Mouse (Mus musculus): ENCODE data around the gene Polr3gl. TPM values are rescaled to one million over a fixed set of nuclear protein-coding genes. Genes with fewer than 3 reads are reported as not detected.

Polr3gl gene
- polyA plus RNA-seq, 1 experiment from 2014 or later, result 33.1 TPM

DNA sequence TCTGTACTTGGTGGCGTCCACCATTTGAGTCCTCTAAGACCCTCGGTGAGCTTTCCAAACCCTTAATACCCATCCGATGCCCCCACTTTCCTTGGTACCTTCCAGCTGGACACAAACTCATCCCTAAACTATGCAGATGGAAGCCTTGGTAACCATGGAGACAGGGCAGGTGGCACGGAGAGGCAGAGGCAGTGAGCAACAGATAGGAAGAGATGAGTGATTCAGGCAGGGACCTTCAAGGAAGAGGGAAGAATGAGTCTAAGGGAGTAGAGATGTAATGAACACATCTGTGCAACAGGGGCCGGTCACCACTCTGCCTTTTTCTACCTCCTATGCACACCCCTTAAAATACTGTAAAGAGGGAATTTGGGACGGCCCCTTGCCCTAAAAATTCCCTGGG, 1.7 kb upstream of the Polr3gl start:
- WGBS, result 20% methylated on average over 6 of the region's 6 CpGs
- Histone ChIP-seq H3K27me3 (replicated peaks; ENCODE audit: low read depth, poor library complexity, severe bottlenecking) (peaks cover 65% of the 10 kb centered on the region), H3K4me3 (peak overlapping the region; percentile 59), H3K9me3 (no peaks in the 10 kb centered on the region), H3K4me1 (peaks cover 67% of the 10 kb centered on the region), H3K27ac (replicated peaks) (no peak overlapping the region), H3K36me3 (replicated peaks) (no peaks in the 10 kb centered on the region)
- DNase-seq (ENCODE audit: low spot score), result no peak

DNA sequence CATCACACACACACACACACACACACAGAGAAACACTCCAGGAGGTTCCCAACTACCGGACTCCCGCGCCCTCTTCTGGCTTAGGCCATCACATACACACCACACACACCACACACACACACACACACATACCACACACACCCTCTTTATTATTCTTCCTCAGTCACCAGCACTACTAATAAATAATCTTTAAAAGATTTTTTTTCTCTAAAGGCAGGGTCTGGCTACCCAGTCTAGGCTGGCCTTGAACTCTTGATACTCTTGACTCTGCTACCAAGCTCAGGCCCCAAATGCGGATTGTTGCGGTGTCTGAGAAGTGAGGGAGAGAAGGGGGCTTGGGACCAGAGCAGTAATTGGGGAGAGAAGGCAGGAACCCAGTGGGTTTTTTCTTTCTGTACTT, 870 bp upstream of the Polr3gl start:
- peaks cover 59% of the 10 kb centered on the region for H3K4me1 ChIP-seq

GRCm38 (mm10) chr3:96593374-96593773, 607 bp downstream of the Polr3gl start:
- Histone ChIP-seq H3K36me3 (replicated peaks) (no peaks in the 10 kb centered on the region), H3K27ac (replicated peaks) (peak overlapping the region; percentile 92), H3K9me3 (no peaks in the 10 kb centered on the region), H3K4me1 (peaks cover 48% of the 10 kb centered on the region), H3K27me3 (replicated peaks; ENCODE audit: low read depth, poor library complexity, severe bottlenecking) (peaks cover 47% of the 10 kb centered on the region), H3K4me3 (peak overlapping the region; percentile 73)
- 1% methylated on average over 10 of the region's 10 CpGs for WGBS
- peak; percentile 27 for DNase-seq (ENCODE audit: low spot score)

More for the DNA sequence above, 870 bp upstream of the Polr3gl start:
- 75% methylated on average over 5 of the region's 5 CpGs for WGBS
- Histone ChIP-seq H3K27ac (replicated peaks) (no peak overlapping the region), H3K36me3 (replicated peaks) (no peaks in the 10 kb centered on the region), H3K27me3 (replicated peaks; ENCODE audit: low read depth, poor library complexity, severe bottlenecking) (peaks cover 62% of the 10 kb centered on the region), H3K9me3 (no peaks in the 10 kb centered on the region), H3K4me3 (no peak overlapping the region)
- DNase-seq (ENCODE audit: low spot score), result peak; percentile 8

DNA sequence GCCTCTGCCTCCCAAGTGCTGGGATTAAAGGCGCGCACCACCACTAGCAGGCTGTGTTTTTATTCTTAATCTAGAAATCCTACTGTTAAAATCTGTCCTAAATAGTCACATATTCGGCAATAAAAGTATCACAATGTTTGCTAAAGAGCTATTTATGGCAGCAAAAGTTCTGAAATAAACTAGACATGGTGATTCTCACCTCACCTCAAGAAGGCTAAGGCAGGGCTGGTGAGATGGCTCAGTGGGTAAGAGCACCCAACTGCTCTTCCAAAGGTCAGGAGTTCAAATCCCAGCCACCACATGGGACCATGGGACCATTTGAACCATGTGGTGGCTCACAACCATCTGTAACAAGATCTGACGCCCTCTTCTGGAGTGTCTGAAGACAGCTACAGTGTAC, 3.3 kb downstream of the Polr3gl start:
- no peaks in the 10 kb centered on the region for H3K36me3 ChIP-seq (replicated peaks)
- WGBS, result 81% methylated on average over 4 of the region's 4 CpGs
- no peak for DNase-seq (ENCODE audit: low spot score)
- H3K4me3 ChIP-seq, result no peak overlapping the region
- peaks cover 26% of the 10 kb centered on the region for H3K4me1 ChIP-seq
- 0 out of 2 replicates have a peak, but pooled peaks cover 5% of the 10 kb centered on the region for H3K9me3 ChIP-seq
- no peak overlapping the region for H3K27ac ChIP-seq (replicated peaks)
- H3K27me3 ChIP-seq (replicated peaks; ENCODE audit: low read depth, poor library complexity, severe bottlenecking), result peaks cover 22% of the 10 kb centered on the region

DNA sequence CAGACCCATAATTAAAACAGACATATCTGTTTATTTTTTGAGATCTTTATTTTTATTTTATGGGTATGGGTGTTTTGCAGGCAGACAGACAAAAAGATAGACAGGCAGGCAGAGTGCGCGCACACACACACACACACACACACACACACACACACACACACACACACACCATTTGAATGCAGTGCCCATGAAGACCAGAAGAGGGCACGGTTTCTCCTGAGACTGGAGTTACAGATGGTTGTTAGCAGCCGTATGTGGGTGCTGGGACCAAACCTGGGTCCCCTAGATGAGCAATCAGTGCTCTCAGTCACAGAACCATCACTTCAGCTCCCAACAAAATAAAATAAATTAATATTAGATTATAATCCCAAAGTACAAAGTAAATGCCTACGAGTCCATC, 10.6 kb downstream of the Polr3gl start:
- WGBS, result 86% methylated on average over 5 of the region's 5 CpGs
- H3K36me3 ChIP-seq (replicated peaks), result no peaks in the 10 kb centered on the region
- no peak overlapping the region for H3K4me3 ChIP-seq

GRCm38 (mm10) chr3:96581771-96582515, 12.0 kb downstream of the Polr3gl start:
- H3K27ac ChIP-seq (replicated peaks), result no peak overlapping the region
- 83% methylated on average over 16 of the region's 16 CpGs for WGBS
- peaks cover 27% of the 10 kb centered on the region for H3K4me1 ChIP-seq
- peaks cover 19% of the 10 kb centered on the region for H3K27me3 ChIP-seq (replicated peaks; ENCODE audit: low read depth, poor library complexity, severe bottlenecking)
- no peak for DNase-seq (ENCODE audit: low spot score)
- H3K4me3 ChIP-seq, result no peak overlapping the region; the same call in 1 of the 2 replicates
- H3K9me3 ChIP-seq, result no peaks in the 10 kb centered on the region
- no peaks in the 10 kb centered on the region for H3K36me3 ChIP-seq (replicated peaks)

More for the DNA sequence above, 10.6 kb downstream of the Polr3gl start:
- no peak for DNase-seq (ENCODE audit: low spot score)
- Histone ChIP-seq H3K27me3 (replicated peaks; ENCODE audit: low read depth, poor library complexity, severe bottlenecking) (peaks cover 19% of the 10 kb centered on the region), H3K4me1 (peaks cover 20% of the 10 kb centered on the region), H3K27ac (replicated peaks) (no peak overlapping the region), H3K9me3 (0 out of 2 replicates have a peak, but pooled peaks cover 5% of the 10 kb centered on the region)

- Histone ChIP-seq H3K9me3 (no peaks in the 10 kb centered on the region), H3K4me1 (peaks cover 34% of the 10 kb centered on the region), H3K4me3 (no peak overlapping the region), H3K27ac (replicated peaks) (no peak overlapping the region), H3K36me3 (replicated peaks) (no peaks in the 10 kb centered on the region), H3K27me3 (replicated peaks; ENCODE audit: low read depth, poor library complexity, severe bottlenecking) (peaks cover 19% of the 10 kb centered on the region)
- 40% methylated on average over 6 of the region's 6 CpGs for WGBS
- DNase-seq (ENCODE audit: low spot score), result no peak
These were observed 12.8 kb downstream of the Polr3gl start for GRCm38 (mm10) chr3:96581141-96581540.

- DNase-seq (ENCODE audit: low spot score), result peak; percentile 93
- Histone ChIP-seq H3K4me3 (peak overlapping the region; percentile 48), H3K9me3 (no peaks in the 10 kb centered on the region), H3K27ac (replicated peaks) (peak overlapping the region; percentile 30; the same call in 1 of the 2 replicates), H3K27me3 (replicated peaks; ENCODE audit: low read depth, poor library complexity, severe bottlenecking) (peaks cover 19% of the 10 kb centered on the region), H3K36me3 (replicated peaks) (no peaks in the 10 kb centered on the region), H3K4me1 (peaks cover 43% of the 10 kb centered on the region)
- WGBS, result 12% methylated on average over 16 of the region's 16 CpGs
These were observed 14.0 kb downstream of the Polr3gl start for GRCm38 (mm10) chr3:96579885-96580454.

GRCm38 (mm10) chr3:96579239-96579750, 14.7 kb downstream of the Polr3gl start:
- Histone ChIP-seq H3K4me3 (no peak overlapping the region), H3K9me3 (no peaks in the 10 kb centered on the region), H3K27me3 (replicated peaks; ENCODE audit: low read depth, poor library complexity, severe bottlenecking) (peaks cover 19% of the 10 kb centered on the region), H3K27ac (replicated peaks) (0 out of 2 replicates have a peak overlapping the region, but pooled peaks have one; percentile 20), H3K36me3 (replicated peaks) (no peaks in the 10 kb centered on the region), H3K4me1 (peaks cover 46% of the 10 kb centered on the region)
- DNase-seq (ENCODE audit: low spot score), result no peak
- whole genome bisulfite sequencing, result 80% methylated on average over 4 of the region's 4 CpGs

DNA sequence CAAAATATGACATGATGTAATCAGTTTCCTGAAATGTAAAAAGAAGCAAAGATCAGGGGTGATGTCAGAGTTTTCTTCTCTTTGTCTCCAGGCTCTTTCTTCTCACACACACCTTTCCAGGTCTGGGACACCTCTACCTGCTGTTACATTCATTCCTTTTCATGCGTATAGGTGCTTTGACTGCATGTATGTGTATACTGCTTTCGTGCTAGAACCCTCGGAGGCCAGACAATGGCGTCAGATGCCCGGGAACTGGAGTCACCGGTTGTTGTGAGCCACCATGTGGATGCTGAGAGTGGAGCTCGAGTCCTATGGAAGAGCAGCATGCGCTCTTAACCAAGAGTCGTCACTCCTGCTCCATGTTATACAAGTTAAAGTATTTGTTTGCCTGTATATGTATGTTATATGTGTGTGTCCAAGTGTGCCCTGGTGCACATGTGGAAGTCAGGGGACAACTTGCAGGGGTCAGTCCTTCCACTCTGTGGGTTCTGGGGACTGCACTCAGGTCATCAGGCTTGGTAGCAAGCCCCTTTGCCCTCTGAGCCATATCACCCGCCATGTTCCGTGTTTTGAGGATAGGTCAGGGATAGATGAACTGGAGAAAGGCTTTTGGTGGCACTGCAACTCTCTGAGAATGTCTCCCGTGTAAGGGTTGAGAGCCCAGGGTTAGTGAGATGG, 15.3 kb downstream of the Polr3gl start:
- DNase-seq (ENCODE audit: low spot score), result no peak
- 0 out of 2 replicates have a peak overlapping the region, but pooled peaks have one; percentile 20 for H3K27ac ChIP-seq (replicated peaks)
- H3K9me3 ChIP-seq, result no peaks in the 10 kb centered on the region
- H3K36me3 ChIP-seq (replicated peaks), result no peaks in the 10 kb centered on the region
- 80% methylated on average over 12 of the region's 12 CpGs for WGBS
- no peak overlapping the region for H3K4me3 ChIP-seq
- peaks cover 52% of the 10 kb centered on the region for H3K4me1 ChIP-seq
- H3K27me3 ChIP-seq (replicated peaks; ENCODE audit: low read depth, poor library complexity, severe bottlenecking), result peaks cover 19% of the 10 kb centered on the region

- no peak for DNase-seq (ENCODE audit: low spot score)
- Histone ChIP-seq H3K4me3 (0 out of 2 replicates have a peak overlapping the region, but pooled peaks have one; percentile 23), H3K27me3 (replicated peaks; ENCODE audit: low read depth, poor library complexity, severe bottlenecking) (peaks cover 19% of the 10 kb centered on the region), H3K27ac (replicated peaks) (peak overlapping the region; percentile 76), H3K36me3 (replicated peaks) (no peaks in the 10 kb centered on the region), H3K9me3 (no peaks in the 10 kb centered on the region), H3K4me1 (peaks cover 56% of the 10 kb centered on the region)
- WGBS, result 80% methylated on average over 4 of the region's 4 CpGs
These were observed 16.4 kb downstream of the Polr3gl start for GRCm38 (mm10) chr3:96577566-96577965.
